ENCODE assay signal across 34 mouse cellular contexts in the genomic region with DNA sequence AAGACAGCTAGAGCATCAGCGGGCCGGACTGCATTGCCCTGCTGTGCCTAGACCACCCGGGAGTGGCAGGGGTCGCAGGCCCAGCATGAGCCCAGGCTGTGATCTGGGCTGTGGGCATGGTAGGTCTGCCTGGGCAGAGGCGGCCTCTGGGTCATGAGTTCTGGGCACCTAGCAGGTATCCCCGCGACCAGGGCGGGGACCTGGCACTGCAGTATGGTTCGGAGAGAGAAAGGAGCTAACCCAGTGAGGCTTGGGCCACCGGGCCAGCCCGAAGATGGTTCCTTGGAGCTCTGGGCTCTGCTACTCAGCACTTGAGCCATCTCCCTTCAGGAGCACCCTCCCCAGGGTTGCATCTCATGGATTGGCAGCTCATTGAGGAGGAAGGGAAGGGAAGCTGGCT. TPM values are rescaled to one million over a fixed set of nuclear protein-coding genes. Genes with fewer than 3 reads are reported as not detected.
DNase-seq lines count a peak whose midpoint lies in the region; ATAC-seq and TF ChIP-seq lines count a peak whose summit lies in the region.
"Had no signal": no experiment of that assay in that cellular context is flagged by ENCODE, and none has a peak within 500 bp of the region (broad histone marks: within the 10 kb centered on the region; RNA-seq: fewer than 3 reads in every experiment).

No protein-coding gene starts in this region.

- no peak for TF ChIP-seq CTCF in gastrocnemius, adult 2 months (IDR thresholded peaks at IDR 0.05)
- TF ChIP-seq CTCF in midbrain, postnatal 0 days (IDR thresholded peaks at IDR 0.05) = no peak

- H3K27me3 ChIP-seq in heart, embryonic 15.5 days = no peaks in the 10 kb centered on the region
- no peaks in the 10 kb centered on the region for H3K27me3 ChIP-seq in midbrain, postnatal 0 days (ENCODE audit: insufficient read depth, low read length)
- no peaks in the 10 kb centered on the region for H3K27me3 ChIP-seq in midbrain, embryonic 15.5 days (replicated peaks)
- H3K27me3 ChIP-seq: embryonic facial prominence, embryonic 13.5 days; forebrain, embryonic 12.5 days; forebrain, embryonic 15.5 days; hindbrain, embryonic 12.5 days; hindbrain, embryonic 15.5 days had no signal

- H3K9ac ChIP-seq in heart, embryonic 15.5 days = no peak overlapping the region
- H3K9ac ChIP-seq in midbrain, postnatal 0 days (replicated peaks; ENCODE audit: low read length, poor library complexity, severe bottlenecking) = no peak overlapping the region
- no peak overlapping the region for H3K9ac ChIP-seq in midbrain, embryonic 15.5 days
- H3K9ac ChIP-seq: embryonic facial prominence, embryonic 13.5 days; forebrain, embryonic 12.5 days; forebrain, embryonic 15.5 days; hindbrain, embryonic 12.5 days; hindbrain, embryonic 15.5 days had no signal

- intact Hi-C loops in gastrocnemius, adult 2 months (cut with DNase I) = no loop called here
- intact Hi-C loops in gastrocnemius, postnatal 36 days (cut with DNase I) = no loop called here
- intact Hi-C loops in heart, postnatal 10 days (cut with DNase I) = no loop called here

- H3K36me3 ChIP-seq in heart, embryonic 15.5 days = no peaks in the 10 kb centered on the region
- no peaks in the 10 kb centered on the region for H3K36me3 ChIP-seq in midbrain, postnatal 0 days (ENCODE audit: insufficient read depth, low read length)
- H3K36me3 ChIP-seq in midbrain, embryonic 15.5 days (replicated peaks) = no peaks in the 10 kb centered on the region
- H3K36me3 ChIP-seq: embryonic facial prominence, embryonic 10.5 days; embryonic facial prominence, embryonic 13.5 days; forebrain, embryonic 12.5 days; forebrain, embryonic 15.5 days; hindbrain, embryonic 12.5 days; hindbrain, embryonic 15.5 days had no signal

- no peak overlapping the region for H3K27ac ChIP-seq in gastrocnemius, adult 2 months
- no peak overlapping the region for H3K27ac ChIP-seq in heart, embryonic 15.5 days
- no peak overlapping the region for H3K27ac ChIP-seq in midbrain, postnatal 0 days (ENCODE audit: low read depth, low read length)
- no peak overlapping the region for H3K27ac ChIP-seq in midbrain, embryonic 15.5 days
- H3K27ac ChIP-seq: embryonic facial prominence, embryonic 10.5 days; embryonic facial prominence, embryonic 13.5 days; forebrain, embryonic 12.5 days; forebrain, embryonic 15.5 days; hindbrain, embryonic 12.5 days; hindbrain, embryonic 15.5 days had no signal

- DNase-seq in gastrocnemius, adult 2 months = peak; percentile 16
- DNase-seq in gastrocnemius, postnatal 36 days = no peak
- DNase-seq in heart, postnatal 10 days = no peak
- DNase-seq in midbrain, postnatal 0 days (ENCODE audit: low spot score) = no peak
- DNase-seq in ZHBTc4 (ENCODE audit: low read depth, low spot score) = peak; percentile 15
- no peak for DNase-seq in cerebellum, adult 11 months
- DNase-seq: adrenal gland, adult 2 months; adrenal gland, postnatal 14 days; cerebellum, adult 11-12 months; cerebellum, adult 8-10 months; cerebellum, postnatal 10 days; cerebellum, postnatal 36 days; embryo, embryonic 11 days; gastrocnemius, postnatal 10 days had no signal

- no peaks in the 10 kb centered on the region for H3K9me3 ChIP-seq in heart, embryonic 15.5 days (replicated peaks)
- no peaks in the 10 kb centered on the region for H3K9me3 ChIP-seq in midbrain, postnatal 0 days (ENCODE audit: low read length)
- H3K9me3 ChIP-seq in midbrain, embryonic 15.5 days = no peaks in the 10 kb centered on the region
- H3K9me3 ChIP-seq: embryonic facial prominence, embryonic 13.5 days; forebrain, embryonic 12.5 days; forebrain, embryonic 15.5 days; hindbrain, embryonic 12.5 days; hindbrain, embryonic 15.5 days had no signal

- no peak overlapping the region for H3K4me2 ChIP-seq in heart, embryonic 15.5 days
- no peak overlapping the region for H3K4me2 ChIP-seq in midbrain, postnatal 0 days (ENCODE audit: low read depth, low read length, poor library complexity, severe bottlenecking)
- no peak overlapping the region for H3K4me2 ChIP-seq in midbrain, embryonic 15.5 days
- H3K4me2 ChIP-seq: embryonic facial prominence, embryonic 13.5 days; forebrain, embryonic 12.5 days; forebrain, embryonic 15.5 days; heart, embryonic 11.5 days; hindbrain, embryonic 12.5 days; hindbrain, embryonic 15.5 days had no signal

- WGBS in heart, embryonic 15.5 days = 80% methylated on average over 11 of the region's 11 CpGs
- 84% methylated on average over 7 of the region's 11 CpGs for WGBS in midbrain, postnatal 0 days
- WGBS in midbrain, embryonic 15.5 days = 90% methylated on average over 11 of the region's 11 CpGs

- 0 out of 2 replicates have a peak, but pooled peaks have one; percentile 18 for ATAC-seq in heart, embryonic 15.5 days (replicated peaks; ENCODE audit: insufficient number of reproducible peaks, insufficient read depth, low FRiP score, low read depth)
- 0 out of 2 replicates have a peak, but pooled peaks have one; percentile 20 for ATAC-seq in midbrain, postnatal 0 days (ENCODE audit: low FRiP score)
- ATAC-seq in midbrain, embryonic 15.5 days (replicated peaks) = no peak
- ATAC-seq: forebrain, embryonic 15.5 days; intestine, postnatal 0 days had no signal

- H3K4me3 ChIP-seq in gastrocnemius, adult 2 months = no peak overlapping the region
- H3K4me3 ChIP-seq in heart, embryonic 15.5 days = no peak overlapping the region
- H3K4me3 ChIP-seq in midbrain, postnatal 0 days (ENCODE audit: low read depth, low read length) = no peak overlapping the region
- H3K4me3 ChIP-seq in midbrain, embryonic 15.5 days = no peak overlapping the region
- H3K4me3 ChIP-seq: embryonic facial prominence, embryonic 10.5 days; embryonic facial prominence, embryonic 13.5 days; erythroblast, embryonic 14.5 days; forebrain, embryonic 12.5 days; forebrain, embryonic 15.5 days; hindbrain, embryonic 12.5 days; hindbrain, embryonic 15.5 days had no signal

- H3K4me1 ChIP-seq in heart, embryonic 15.5 days (replicated peaks) = no peaks in the 10 kb centered on the region
- H3K4me1 ChIP-seq in midbrain, postnatal 0 days (ENCODE audit: insufficient read depth, low read length) = no peaks in the 10 kb centered on the region
- no peaks in the 10 kb centered on the region for H3K4me1 ChIP-seq in midbrain, embryonic 15.5 days
- H3K4me1 ChIP-seq: embryonic facial prominence, embryonic 10.5 days; embryonic facial prominence, embryonic 13.5 days; forebrain, embryonic 12.5 days; forebrain, embryonic 15.5 days; hindbrain, embryonic 12.5 days; hindbrain, embryonic 15.5 days had no signal

RNA-seq across cellular contexts. Expression of gene Gm4778, which starts 12.2 kb away (rescaled TPM):
- total RNA-seq in gastrocnemius, adult 2 months (2021) = not detected
- not detected for total RNA-seq in gastrocnemius, postnatal 36 days (2021)
- not detected in 2 replicates for polyA plus RNA-seq in heart, embryonic 15.5 days (2015; fragmentation: Nextera tagmentation; extraction: Ambion mirVana)
- total RNA-seq in heart, postnatal 10 days (2021) = not detected
- not detected in 2 replicates for total RNA-seq in midbrain, postnatal 0 days (2014; rRNA removed)
- polyA plus RNA-seq in midbrain, postnatal 0 days (2015; fragmentation: Nextera tagmentation; extraction: Ambion mirVana) = not detected in 2 replicates
- polyA plus RNA-seq in midbrain, embryonic 15.5 days (2015; fragmentation: Nextera tagmentation; extraction: Ambion mirVana) = not detected in 2 replicates
- total RNA-seq: adrenal gland, adult 2 months; adrenal gland, postnatal 14 days; adrenal gland, postnatal 4 days; gastrocnemius, postnatal 10 days; granulocyte monocyte progenitor cell, adult 5-6 weeks; heart, adult 8-10 months; heart, postnatal 25 days; hematopoietic stem cell, adult 5-6 weeks; MEL had no signal
- polyA plus RNA-seq: adrenal gland, adult 2 months; cortical plate, adult 2 months; embryonic facial prominence, embryonic 10.5 days; embryonic facial prominence, embryonic 13.5 days; erythroblast, embryonic 14.5 days; forebrain, embryonic 12.5 days; forebrain, embryonic 15.5 days; heart, embryonic 11.5 days; heart, embryonic 16.5 days; hindbrain, embryonic 12.5 days; hindbrain, embryonic 15.5 days; intestine, embryonic 14.5 days; intestine, postnatal 0 days had no signal

RNA-seq across cellular contexts. Expression of gene Them4, which starts 33.9 kb away (rescaled TPM):
- 10 to 100 TPM in 1 of 2 experiments, 1 to 10 TPM in 1; 7.5 to 10.8 TPM for total RNA-seq in gastrocnemius, adult 2 months (2021)
- 1 to 10 TPM; 7.4 to 8.3 TPM for total RNA-seq in gastrocnemius, postnatal 36 days (2021)
- 12.3 and 12.7 TPM in 2 replicates for polyA plus RNA-seq in heart, embryonic 15.5 days (2015; fragmentation: Nextera tagmentation; extraction: Ambion mirVana)
- 10 to 100 TPM; 13.5 to 14.2 TPM for total RNA-seq in heart, postnatal 10 days (2021)
- 28.7 and 32.7 TPM in 2 replicates for total RNA-seq in midbrain, postnatal 0 days (2014; rRNA removed)
- 72.9 and 73.0 TPM in 2 replicates for polyA plus RNA-seq in midbrain, postnatal 0 days (2015; fragmentation: Nextera tagmentation; extraction: Ambion mirVana)
- polyA plus RNA-seq in midbrain, embryonic 15.5 days (2015; fragmentation: Nextera tagmentation; extraction: Ambion mirVana) = 53.1 and 56.9 TPM in 2 replicates
- polyA plus RNA-seq: erythroblast, embryonic 14.5 days had no signal

Comparison
In these comparisons a context has a peak if more than half of its experiments do, and no peak if none do; other contexts are left out.
1. DNase-seq: peak in gastrocnemius, adult 2 months (single experiment) and ZHBTc4 (single experiment); none in gastrocnemius, postnatal 36 days (0 of 2), heart, postnatal 10 days (0 of 2), midbrain, postnatal 0 days (single experiment) and cerebellum, adult 11 months (single experiment).